9 mouse cellular contexts compared by ENCODE assay signal in genomic region chr11:21308119-21308518, GRCm38 (mm10).
DNase-seq lines count a peak whose midpoint lies in the region; ATAC-seq and TF ChIP-seq lines count a peak whose summit lies in the region.
"Had no signal": no experiment of that assay in that cellular context is flagged by ENCODE, and none has a peak within 500 bp of the region (broad histone marks: within the 10 kb centered on the region; RNA-seq: fewer than 3 reads in every experiment).

No protein-coding gene starts in this region.

- no peaks in the 10 kb centered on the region for H3K27me3 ChIP-seq in midbrain, postnatal 0 days (ENCODE audit: insufficient read depth, low read length)
- no peaks in the 10 kb centered on the region for H3K27me3 ChIP-seq in midbrain, embryonic 15.5 days (replicated peaks)
- H3K27me3 ChIP-seq in splenic B cell, adult 2 months (ENCODE audit: control insufficient read depth, insufficient read depth, low read length, poor library complexity, severe bottlenecking) = no peaks in the 10 kb centered on the region
- H3K27me3 ChIP-seq in hindbrain, embryonic 13.5 days = no peaks in the 10 kb centered on the region
- H3K27me3 ChIP-seq: neural tube, embryonic 15.5 days had no signal

- H3K36me3 ChIP-seq in midbrain, postnatal 0 days (ENCODE audit: insufficient read depth, low read length) = peaks cover 6% of the 10 kb centered on the region; the same call in 1 of the 2 replicates
- H3K36me3 ChIP-seq in midbrain, embryonic 15.5 days (replicated peaks) = 0 out of 2 replicates have a peak, but pooled peaks cover 9% of the 10 kb centered on the region
- peaks cover 13% of the 10 kb centered on the region for H3K36me3 ChIP-seq in splenic B cell, adult 2 months (ENCODE audit: control insufficient read depth, insufficient read depth, low read length, poor library complexity, severe bottlenecking)
- peaks cover 29% of the 10 kb centered on the region for H3K36me3 ChIP-seq in hindbrain, embryonic 13.5 days

- H3K4me3 ChIP-seq in midbrain, postnatal 0 days (ENCODE audit: low read depth, low read length) = no peak overlapping the region
- H3K4me3 ChIP-seq in midbrain, embryonic 15.5 days = no peak overlapping the region
- H3K4me3 ChIP-seq in hindbrain, embryonic 13.5 days = no peak overlapping the region
- H3K4me3 ChIP-seq: neural tube, embryonic 15.5 days had no signal

- no peaks in the 10 kb centered on the region for H3K4me1 ChIP-seq in midbrain, postnatal 0 days (ENCODE audit: insufficient read depth, low read length)
- no peaks in the 10 kb centered on the region for H3K4me1 ChIP-seq in midbrain, embryonic 15.5 days
- H3K4me1 ChIP-seq in hindbrain, embryonic 13.5 days (replicated peaks) = no peaks in the 10 kb centered on the region
- H3K4me1 ChIP-seq: neural tube, embryonic 15.5 days had no signal

- no peak overlapping the region for H3K9ac ChIP-seq in midbrain, postnatal 0 days (replicated peaks; ENCODE audit: low read length, poor library complexity, severe bottlenecking)
- no peak overlapping the region for H3K9ac ChIP-seq in midbrain, embryonic 15.5 days
- no peak overlapping the region for H3K9ac ChIP-seq in hindbrain, embryonic 13.5 days
- H3K9ac ChIP-seq: neural tube, embryonic 15.5 days had no signal

- H3K9me3 ChIP-seq in midbrain, postnatal 0 days (ENCODE audit: low read length) = no peaks in the 10 kb centered on the region
- no peaks in the 10 kb centered on the region for H3K9me3 ChIP-seq in midbrain, embryonic 15.5 days
- no peaks in the 10 kb centered on the region for H3K9me3 ChIP-seq in hindbrain, embryonic 13.5 days
- H3K9me3 ChIP-seq: neural tube, embryonic 15.5 days had no signal

- 86% methylated on average over 5 of the region's 5 CpGs for WGBS in midbrain, postnatal 0 days
- WGBS in midbrain, embryonic 15.5 days = 85% methylated on average over 5 of the region's 5 CpGs
- WGBS in hindbrain, embryonic 13.5 days = 83% methylated on average over 5 of the region's 5 CpGs

- TF ChIP-seq CTCF in midbrain, postnatal 0 days (IDR thresholded peaks at IDR 0.05) = peak; percentile 63

- H3K4me2 ChIP-seq in midbrain, postnatal 0 days (ENCODE audit: low read depth, low read length, poor library complexity, severe bottlenecking) = no peak overlapping the region
- no peak overlapping the region for H3K4me2 ChIP-seq in midbrain, embryonic 15.5 days
- no peak overlapping the region for H3K4me2 ChIP-seq in hindbrain, embryonic 13.5 days
- H3K4me2 ChIP-seq: neural tube, embryonic 15.5 days had no signal

- H3K27ac ChIP-seq in midbrain, postnatal 0 days (ENCODE audit: low read depth, low read length) = no peak overlapping the region
- no peak overlapping the region for H3K27ac ChIP-seq in midbrain, embryonic 15.5 days
- H3K27ac ChIP-seq in hindbrain, embryonic 13.5 days = no peak overlapping the region
- H3K27ac ChIP-seq: neural tube, embryonic 15.5 days had no signal

- peak; percentile 16 to 21 for DNase-seq in cerebellum, adult 18-20 months
- DNase-seq in midbrain, postnatal 0 days (ENCODE audit: low spot score) = peak; percentile 13
- peak; percentile 14 for DNase-seq in fibroblast of lung, adult 2 months (ENCODE audit: low read depth)
- DNase-seq in splenic B cell, adult 2 months (ENCODE audit: low read depth, low spot score) = peak; percentile 50
- DNase-seq in frontal cortex, postnatal 36 days (ENCODE audit: low spot score in 2 of 2) = no peak

- ATAC-seq in cerebellum, adult (ENCODE audit: insufficient number of reproducible peaks, low FRiP score, low TSS enrichment) = no peak
- ATAC-seq in midbrain, postnatal 0 days (ENCODE audit: low FRiP score) = no peak
- no peak for ATAC-seq in midbrain, embryonic 15.5 days (replicated peaks)
- ATAC-seq in hindbrain, embryonic 13.5 days (ENCODE audit: low FRiP score) = no peak

Comparison
In these comparisons a context has a peak if more than half of its experiments do, and no peak if none do; other contexts are left out.
1. DNase-seq: peak in cerebellum, adult 18-20 months (2 of 2), midbrain, postnatal 0 days (single experiment), fibroblast of lung, adult 2 months (single experiment) and splenic B cell, adult 2 months (single experiment); none in frontal cortex, postnatal 36 days (0 of 2).